Mouse (Mus musculus) cerebellum, adult 2 months (tissue): Measurements from ENCODE around the gene Srgap2.

Experiments
- CTCF ChIP-seq: fragments of 200-500 bp; IDR thresholded peaks from 2 replicates; pipeline ENCODE4 v1.5.1; 2011; ENCODE audit warnings: low read depth, mild to moderate bottlenecking, control low read depth, low read length, moderate library complexity, borderline replicate concordance; ENCODE audit not compliant: insufficient read depth
- POLR2A ChIP-seq: fragments of 200-500 bp; IDR thresholded peaks from 2 replicates; pipeline ENCODE4 v1.6.1; 2011; ENCODE audit warnings: low read length, control low read depth, borderline replicate concordance; ENCODE audit not compliant: insufficient read depth

DNA sequence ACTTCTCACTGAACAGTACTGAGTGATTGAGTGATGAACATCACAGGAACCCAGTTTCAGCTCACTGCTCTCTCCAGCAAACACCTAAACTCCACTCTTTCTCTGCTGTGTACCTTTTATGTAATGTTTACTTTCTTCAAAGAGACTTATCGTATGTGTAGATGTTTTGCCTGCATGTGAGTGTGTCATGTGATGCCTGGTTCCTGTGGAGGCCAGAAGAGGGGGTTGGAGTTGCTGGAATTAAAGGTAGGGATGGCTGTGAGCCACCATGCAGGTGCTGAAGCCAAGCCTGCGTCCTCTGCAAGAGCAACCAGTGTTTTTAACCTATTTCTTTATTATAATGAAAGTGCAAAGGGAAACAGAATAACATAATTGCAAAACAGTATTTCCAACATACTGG is 182.5 kb downstream of the Srgap2 start:
- TF ChIP-seq CTCF (no peak), POLR2A (no peak)
